Mouse (Mus musculus): Measurements from ENCODE around the gene Oit1. TPM values are rescaled to one million over a fixed set of nuclear protein-coding genes. Genes with fewer than 3 reads are reported as not detected.

The Oit1 gene
- total RNA-seq, 2 experiments from 2014 or later: not detected

DNA sequence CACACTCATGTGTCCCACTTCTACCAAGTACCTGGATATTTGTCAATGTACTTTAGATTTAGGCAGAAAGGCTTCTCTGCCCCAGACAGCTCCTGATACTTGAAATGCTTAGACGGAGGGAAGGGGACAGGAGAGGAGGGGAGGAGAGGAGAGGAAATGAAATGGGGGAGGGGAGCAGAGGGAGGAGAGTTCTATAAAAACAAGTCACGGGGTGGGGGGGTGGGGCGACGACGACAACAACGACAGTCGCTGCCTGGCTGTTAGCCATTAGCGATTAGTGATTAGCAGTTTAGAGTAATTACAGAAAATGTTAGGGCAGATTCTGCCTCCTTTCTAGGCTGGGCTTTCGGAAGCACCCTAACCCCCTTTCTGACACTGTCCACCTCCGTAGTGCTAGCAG lies 75.9 kb downstream of the Oit1 start:
- DNase-seq (ENCODE audit: low spot score): no peak

DNA sequence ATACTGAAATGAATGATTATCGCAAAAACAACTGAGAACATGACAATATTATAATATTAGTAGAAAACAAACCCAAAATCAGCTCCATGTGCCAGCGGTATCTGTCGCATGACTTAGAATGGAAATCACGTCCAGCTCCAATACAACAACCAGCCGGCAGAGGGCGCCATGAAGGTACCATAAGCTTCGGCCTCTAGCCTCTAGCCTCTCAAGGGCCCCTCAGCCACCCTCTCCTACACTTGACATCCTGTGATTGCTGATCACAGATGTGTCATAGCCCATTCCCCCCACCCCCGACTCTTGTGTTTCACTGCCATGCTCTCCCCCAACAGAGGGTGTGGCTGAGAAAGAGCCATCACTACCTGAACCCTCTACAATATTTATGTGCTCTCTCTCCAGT lies 78.3 kb downstream of the Oit1 start:
- peak; percentile 60 for DNase-seq (ENCODE audit: low spot score)

Other genes with a start within 250 kb of the Oit1 start
- 100 to 1,000 TPM; 272 to 299 TPM for gene Pdhb, start 205.7 kb downstream of the Oit1 start, total RNA-seq (2021)
- 1 to 10 TPM; 7.7 to 8.4 TPM for gene Kctd6, start 164.6 kb downstream of the Oit1 start, total RNA-seq (2021)
- under 1 TPM; 0.64 to 0.69 TPM for gene Acox2, start 119.4 kb downstream of the Oit1 start, total RNA-seq (2021)
- gene Fam107a, start 60.7 kb downstream of the Oit1 start, total RNA-seq (2021): 1 to 10 TPM; 4.5 to 6.8 TPM